Mouse (Mus musculus): ENCODE measurements at regions not wholly inside any gene's neighbourhood (a gene's known extent, or its start where the extent isn't known, plus 50 kb on each side); places are given as distances from the start of the nearest gene placed in this dataset.

GRCm38 (mm10) chr8:98572597-98573514 lies 843.4 kb downstream of the Cdh8 start:
- DNase-seq (ENCODE audit: low read depth), result no peak

GRCm38 (mm10) chr8:98566661-98567060 lies 849.6 kb downstream of the Cdh8 start:
- no peak for DNase-seq (ENCODE audit: low read depth)

- no peak for DNase-seq (ENCODE audit: low read depth)
Observed at GRCm38 (mm10) chr8:98518459-98518858, 897.8 kb downstream of the Cdh8 start.

- DNase-seq (ENCODE audit: low read depth), result no peak
Observed at GRCm38 (mm10) chr8:98515246-98515645, 901.0 kb downstream of the Cdh8 start.

GRCm38 (mm10) chr8:98496793-98497192 lies 919.5 kb downstream of the Cdh8 start:
- DNase-seq (ENCODE audit: low read depth), result no peak

- peak; percentile 22 for DNase-seq (ENCODE audit: low read depth)
Observed at GRCm38 (mm10) chr8:98463375-98464030, 952.8 kb downstream of the Cdh8 start.

- no peak for DNase-seq (ENCODE audit: low read depth)
Observed at GRCm38 (mm10) chr8:98455539-98455938, 960.7 kb downstream of the Cdh8 start.
